Mouse (Mus musculus) kidney, embryonic 15.5 days (tissue): ENCODE measurements around the gene Hoxb8. TPM values are rescaled to one million over a fixed set of nuclear protein-coding genes. Genes with fewer than 3 reads are reported as not detected.

Experiments used
- ATAC-seq: fragments of 200-750 bp; cut with Nextera tagmentation; replicated peaks from 2 replicates; pipeline ENCODE4 v1.8.0; 2017; ENCODE audit warnings: moderate TSS enrichment; ENCODE audit not compliant: low FRiP score
- H3K27ac ChIP-seq: fragments of 300-500 bp; sonication (generic); 2 replicates; pipeline ENCODE4 v1.5.1; 2015; ENCODE audit warnings: mild to moderate bottlenecking, inconsistent platforms
- H3K27me3 ChIP-seq: fragments of 300-500 bp; sonication (generic); 2 replicates; pipeline ENCODE4 v1.6.1; 2015; ENCODE audit warnings: inconsistent platforms
- H3K36me3 ChIP-seq: fragments of 300-500 bp; sonication (generic); 2 replicates; pipeline ENCODE4 v1.6.1; 2015; ENCODE audit warnings: inconsistent platforms
- H3K4me1 ChIP-seq: fragments of 300-500 bp; sonication (generic); 2 replicates; pipeline ENCODE4 v1.6.1; 2015; ENCODE audit warnings: inconsistent platforms
- H3K4me2 ChIP-seq: fragments of 300-500 bp; sonication (generic); 2 replicates; pipeline ENCODE4 v1.6.1; 2015; ENCODE audit warnings: moderate library complexity, mild to moderate bottlenecking, inconsistent platforms
- H3K4me3 ChIP-seq: fragments of 300-500 bp; sonication (generic); replicated peaks from 2 replicates; pipeline ENCODE4 v1.5.1; 2015; ENCODE audit warnings: mild to moderate bottlenecking, inconsistent platforms
- H3K9ac ChIP-seq: fragments of 300-500 bp; sonication (generic); 2 replicates; pipeline ENCODE4 v1.6.1; 2015; ENCODE audit warnings: mild to moderate bottlenecking, inconsistent platforms
- H3K9me3 ChIP-seq: fragments of 300-500 bp; sonication (generic); replicated peaks from 2 replicates; pipeline ENCODE4 v1.6.1; 2016; ENCODE audit warnings: inconsistent platforms
- WGBS: fragments of 180-500 bp; shearing (Covaris S2); methylation state at CpG from one replicate; pipeline ENCODE4 v1.1.7; 2015; ENCODE audit warnings: mixed read lengths; 5-methylcytosine and 5-hydroxymethylcytosine counted together
- polyA plus RNA-seq: library from polyadenylated mRNA; unstranded; fragments of >200 nt; fragmentation: Nextera tagmentation; extraction: Ambion mirVana; gene quantifications from 2 replicates; pipeline ENCODE4 v1.2.1, GENCODE M21; 2015

The Hoxb8 gene
- polyA plus RNA-seq, 1 experiment from 2014 or later, result 9.8 TPM

GRCm38 (mm10) chr11:96281396-96281795 is 309 bp upstream of the Hoxb8 start:
- peaks cover 55% of the 10 kb centered on the region for H3K4me1 ChIP-seq
- peak overlapping the region; percentile 96 for H3K9ac ChIP-seq
- peaks cover 7% of the 10 kb centered on the region; the same call in 1 of the 2 replicates for H3K27me3 ChIP-seq
- H3K4me2 ChIP-seq, result peak overlapping the region; percentile 90
- H3K4me3 ChIP-seq, result peak overlapping the region; percentile 80
- no peak for ATAC-seq
- 7% methylated on average over 18 of the region's 18 CpGs for WGBS
- no peaks in the 10 kb centered on the region for H3K9me3 ChIP-seq
- H3K36me3 ChIP-seq, result no peaks in the 10 kb centered on the region
- H3K27ac ChIP-seq, result peak overlapping the region; percentile 100

- peaks cover 47% of the 10 kb centered on the region for H3K4me1 ChIP-seq
- peak overlapping the region; percentile 80 for H3K4me3 ChIP-seq
- H3K36me3 ChIP-seq, result no peaks in the 10 kb centered on the region
- peak overlapping the region; percentile 100 for H3K27ac ChIP-seq
- H3K27me3 ChIP-seq, result peaks cover 3% of the 10 kb centered on the region; the same call in 1 of the 2 replicates
- peak overlapping the region; percentile 90 for H3K4me2 ChIP-seq
- ATAC-seq, result no peak
- peak overlapping the region; percentile 96 for H3K9ac ChIP-seq
- under 1% methylated on average over 49 of the region's 49 CpGs for WGBS
- H3K9me3 ChIP-seq, result no peaks in the 10 kb centered on the region
Measured at GRCm38 (mm10) chr11:96282795-96283430, 1.2 kb downstream of the Hoxb8 start.

GRCm38 (mm10) chr11:96284041-96284749 is 2.5 kb downstream of the Hoxb8 start:
- H3K4me2 ChIP-seq, result peak overlapping the region; percentile 90
- peak overlapping the region; percentile 80 for H3K4me3 ChIP-seq
- H3K9ac ChIP-seq, result peak overlapping the region; percentile 96
- WGBS, result under 1% methylated on average over 47 of the region's 49 CpGs
- H3K27me3 ChIP-seq, result 0 out of 2 replicates have a peak, but pooled peaks cover 3% of the 10 kb centered on the region
- H3K27ac ChIP-seq, result peak overlapping the region; percentile 100
- H3K4me1 ChIP-seq, result peaks cover 48% of the 10 kb centered on the region
- ATAC-seq, result no peak
- no peaks in the 10 kb centered on the region for H3K9me3 ChIP-seq
- no peaks in the 10 kb centered on the region for H3K36me3 ChIP-seq

GRCm38 (mm10) chr11:96284774-96285734 is 3.3 kb downstream of the Hoxb8 start:
- ATAC-seq, result peak; percentile 91
- Histone ChIP-seq H3K4me3 (peak overlapping the region; percentile 80), H3K4me2 (peak overlapping the region; percentile 90), H3K27ac (peak overlapping the region; percentile 100), H3K9ac (peak overlapping the region; percentile 96), H3K36me3 (no peaks in the 10 kb centered on the region), H3K9me3 (no peaks in the 10 kb centered on the region), H3K4me1 (peaks cover 46% of the 10 kb centered on the region), H3K27me3 (0 out of 2 replicates have a peak, but pooled peaks cover 3% of the 10 kb centered on the region)
- WGBS, result under 1% methylated on average over 37 of the region's 37 CpGs

GRCm38 (mm10) chr11:96285771-96286738 is 4.3 kb downstream of the Hoxb8 start, which contains the start of gene Hoxb7:
Hoxb7 (plus strand) TSS chr11:96286623.
- peaks cover 48% of the 10 kb centered on the region for H3K4me1 ChIP-seq
- WGBS, result under 1% methylated on average over 43 of the region's 43 CpGs
- H3K36me3 ChIP-seq, result no peaks in the 10 kb centered on the region
- peak within 1 kb of the TSS; percentile 80 for H3K4me3 ChIP-seq
- no peaks in the 10 kb centered on the region for H3K9me3 ChIP-seq
- no peaks in the 10 kb centered on the region for H3K27me3 ChIP-seq
- peak within 1 kb of the TSS; percentile 90 for H3K4me2 ChIP-seq
- H3K9ac ChIP-seq, result peak within 1 kb of the TSS; percentile 96
- peak within 1 kb of the TSS; percentile 100 for H3K27ac ChIP-seq
- ATAC-seq, result 0 out of 2 replicates have a peak, but pooled peaks have one; percentile 23

- peak overlapping the region; percentile 90 for H3K4me2 ChIP-seq
- no peak; the same call in 1 of the 2 replicates for ATAC-seq
- no peaks in the 10 kb centered on the region for H3K27me3 ChIP-seq
- peak overlapping the region; percentile 96 for H3K9ac ChIP-seq
- H3K27ac ChIP-seq, result peak overlapping the region; percentile 100
- under 1% methylated on average over 55 of the region's 55 CpGs for WGBS
- no peaks in the 10 kb centered on the region for H3K9me3 ChIP-seq
- peaks cover 47% of the 10 kb centered on the region for H3K4me1 ChIP-seq
- H3K36me3 ChIP-seq, result no peaks in the 10 kb centered on the region
- H3K4me3 ChIP-seq, result peak overlapping the region; percentile 80
Measured at GRCm38 (mm10) chr11:96286739-96287385, 5.2 kb downstream of the Hoxb8 start.

- ATAC-seq, result no peak
- Histone ChIP-seq H3K27ac (peak overlapping the region; percentile 100), H3K4me1 (peaks cover 44% of the 10 kb centered on the region), H3K27me3 (no peaks in the 10 kb centered on the region), H3K9me3 (no peaks in the 10 kb centered on the region), H3K4me2 (peak overlapping the region; percentile 90), H3K9ac (peak overlapping the region; percentile 96), H3K4me3 (peak overlapping the region; percentile 80), H3K36me3 (no peaks in the 10 kb centered on the region)
- WGBS, result 3% methylated on average over 9 of the region's 9 CpGs
Measured at GRCm38 (mm10) chr11:96287411-96287810, 5.7 kb downstream of the Hoxb8 start.

GRCm38 (mm10) chr11:96288455-96289221 is 6.9 kb downstream of the Hoxb8 start:
- H3K27ac ChIP-seq, result peak overlapping the region; percentile 100
- peak overlapping the region; percentile 96 for H3K9ac ChIP-seq
- peak overlapping the region; percentile 80 for H3K4me3 ChIP-seq
- 33% methylated on average over 1 of the region's 1 CpGs for WGBS
- H3K4me2 ChIP-seq, result peak overlapping the region; percentile 90
- peaks cover 43% of the 10 kb centered on the region for H3K4me1 ChIP-seq
- H3K27me3 ChIP-seq, result no peaks in the 10 kb centered on the region
- no peaks in the 10 kb centered on the region for H3K36me3 ChIP-seq
- ATAC-seq, result no peak
- no peaks in the 10 kb centered on the region for H3K9me3 ChIP-seq

GRCm38 (mm10) chr11:96289293-96289692 is 7.6 kb downstream of the Hoxb8 start:
- ATAC-seq, result no peak
- peak overlapping the region; percentile 100 for H3K27ac ChIP-seq

GRCm38 (mm10) chr11:96289837-96290236 is 8.1 kb downstream of the Hoxb8 start:
- Histone ChIP-seq H3K9ac (peak overlapping the region; percentile 96), H3K36me3 (no peaks in the 10 kb centered on the region), H3K27me3 (no peaks in the 10 kb centered on the region), H3K4me3 (peak overlapping the region; percentile 80), H3K9me3 (no peaks in the 10 kb centered on the region), H3K4me1 (peaks cover 42% of the 10 kb centered on the region), H3K4me2 (peak overlapping the region; percentile 90), H3K27ac (peak overlapping the region; percentile 100)
- ATAC-seq, result no peak
- 32% methylated on average over 6 of the region's 6 CpGs for WGBS

More at GRCm38 (mm10) chr11:96289293-96289692, 7.6 kb downstream of the Hoxb8 start:
- peaks cover 42% of the 10 kb centered on the region for H3K4me1 ChIP-seq
- H3K9ac ChIP-seq, result peak overlapping the region; percentile 96
- no peaks in the 10 kb centered on the region for H3K36me3 ChIP-seq
- H3K9me3 ChIP-seq, result no peaks in the 10 kb centered on the region
- H3K4me3 ChIP-seq, result peak overlapping the region; percentile 80
- H3K4me2 ChIP-seq, result peak overlapping the region; percentile 90
- 25% methylated on average over 21 of the region's 21 CpGs for WGBS
- H3K27me3 ChIP-seq, result no peaks in the 10 kb centered on the region
